Mouse (Mus musculus): ENCODE measurements around the gene Tat.

Gene Tat

DNA sequence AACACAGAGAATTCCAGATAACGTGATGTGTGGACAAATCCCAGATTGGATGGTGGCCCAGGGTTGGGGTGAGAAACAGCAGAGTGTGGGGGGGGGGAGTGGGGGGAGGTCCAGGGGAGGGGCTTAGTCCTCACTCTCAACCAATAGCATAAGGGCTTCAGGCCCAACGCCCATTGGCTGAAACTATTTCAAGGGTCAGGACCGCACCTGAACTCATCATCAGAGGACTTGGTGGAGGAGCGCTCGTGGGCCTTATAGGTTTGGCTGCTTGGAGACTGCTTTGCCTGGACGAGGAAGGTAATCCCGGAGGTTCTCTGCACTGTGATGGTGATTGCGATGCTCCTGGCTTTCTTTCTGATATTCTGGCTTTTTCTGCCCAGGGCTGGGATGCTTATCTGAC lies at the start of gene Tat:
Tat (plus strand) TSS at position 214 of the 400 bp plus-strand sequence.
- no peak for DNase-seq (ENCODE audit: low read depth, low spot score)

DNA sequence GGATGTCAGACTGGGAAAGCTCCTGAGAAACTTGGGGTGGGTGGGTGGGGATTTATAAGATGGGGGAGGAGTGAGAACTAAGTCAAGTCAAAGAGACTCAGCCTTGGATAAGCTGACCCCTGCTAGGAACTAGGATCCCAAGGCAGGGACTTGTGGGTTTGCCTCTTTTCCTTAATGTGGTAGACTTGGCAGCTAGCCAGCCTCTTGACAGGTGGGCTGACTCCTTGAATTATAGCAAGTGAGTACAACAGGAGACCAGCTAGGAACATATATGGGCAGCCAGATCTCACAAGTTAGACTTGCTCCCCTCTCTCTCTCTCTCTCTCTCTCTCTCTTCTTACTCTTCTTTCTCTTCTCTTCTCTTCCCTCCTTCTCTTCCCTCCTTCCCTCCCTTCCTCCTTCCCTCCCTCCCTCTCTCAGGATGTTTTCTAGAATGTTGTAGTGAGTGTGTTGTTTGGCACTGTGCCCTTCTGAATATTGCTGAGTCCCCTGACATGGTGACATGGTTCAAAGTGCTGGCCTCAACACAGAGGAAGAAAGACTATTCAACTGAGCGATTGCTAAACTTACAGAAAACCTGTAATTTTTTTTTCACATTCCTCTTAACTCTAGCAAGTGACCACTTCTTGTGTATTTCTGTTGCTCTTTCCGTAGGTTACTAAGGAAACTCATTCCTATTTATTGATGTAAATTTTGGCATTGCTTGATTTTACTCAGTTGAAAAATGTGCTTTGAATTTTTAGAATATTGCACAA lies 48.5 kb upstream of the Tat start:
- no peak for DNase-seq (ENCODE audit: low read depth, low spot score)

DNA sequence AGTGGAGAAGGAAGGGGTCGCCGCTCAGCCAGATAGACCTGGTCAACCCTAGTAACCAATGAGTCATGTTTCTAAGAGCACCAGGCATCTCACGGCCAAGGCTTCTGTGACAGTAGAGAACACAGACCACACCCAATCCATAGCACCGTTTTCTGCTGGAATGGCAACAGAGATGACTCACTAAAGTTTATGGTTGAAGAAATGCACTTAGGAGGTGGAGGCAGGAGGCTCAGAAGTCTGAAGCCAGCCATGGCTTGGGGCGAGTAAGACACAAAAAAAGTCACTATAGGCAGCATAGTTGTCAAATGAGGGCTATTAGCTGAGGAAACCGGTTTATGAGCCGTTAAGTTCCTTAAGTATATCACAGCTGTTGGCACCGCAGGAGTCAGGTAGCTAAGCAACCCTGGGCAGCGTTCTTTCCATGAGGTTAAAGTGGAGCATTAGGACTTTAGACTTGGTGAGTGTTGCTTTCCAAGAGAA lies 45.0 kb upstream of the Tat start:
- DNase-seq (ENCODE audit: low read depth, low spot score): peak; percentile 65

DNA sequence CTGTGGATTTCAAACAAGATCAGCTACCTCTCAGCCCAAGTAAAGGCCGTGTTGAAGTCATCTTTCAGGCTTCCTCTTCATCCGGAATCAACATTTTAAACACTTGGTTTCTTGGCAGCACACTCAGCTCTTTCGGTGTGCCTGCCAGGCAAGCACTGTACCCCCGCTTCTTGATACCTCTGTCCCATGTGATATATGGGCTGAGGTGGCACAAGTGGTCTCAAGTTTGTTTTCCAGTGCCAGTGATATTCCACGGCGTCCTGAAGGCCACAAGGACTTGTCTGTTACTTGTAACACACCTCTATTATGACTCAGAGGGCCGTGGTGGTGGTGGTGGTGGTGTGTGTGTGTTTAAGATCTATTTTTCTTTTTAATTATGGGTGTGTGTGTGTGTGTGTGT lies 44.5 kb upstream of the Tat start:
- no peak for DNase-seq (ENCODE audit: low read depth, low spot score)

DNA sequence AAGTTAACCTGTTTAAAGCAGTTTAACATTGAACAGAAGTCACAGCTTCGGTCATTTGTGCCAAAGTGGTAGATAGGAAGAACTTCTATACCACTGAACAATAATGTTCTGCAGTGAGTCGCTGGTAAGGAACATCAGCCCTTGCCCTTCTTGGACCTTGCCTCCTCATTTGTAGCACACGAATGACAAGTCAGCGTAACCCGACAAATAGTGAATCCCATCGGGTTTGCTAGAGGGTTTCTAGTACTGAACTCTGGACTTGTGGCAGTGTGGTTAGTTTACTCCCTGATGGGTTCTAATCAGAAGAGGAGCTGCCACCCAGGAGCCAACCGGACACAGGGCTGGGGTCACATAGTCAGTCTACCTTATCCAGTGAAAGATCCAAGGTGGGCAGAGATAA lies 44.0 kb upstream of the Tat start:
- no peak for DNase-seq (ENCODE audit: low read depth, low spot score)

DNA sequence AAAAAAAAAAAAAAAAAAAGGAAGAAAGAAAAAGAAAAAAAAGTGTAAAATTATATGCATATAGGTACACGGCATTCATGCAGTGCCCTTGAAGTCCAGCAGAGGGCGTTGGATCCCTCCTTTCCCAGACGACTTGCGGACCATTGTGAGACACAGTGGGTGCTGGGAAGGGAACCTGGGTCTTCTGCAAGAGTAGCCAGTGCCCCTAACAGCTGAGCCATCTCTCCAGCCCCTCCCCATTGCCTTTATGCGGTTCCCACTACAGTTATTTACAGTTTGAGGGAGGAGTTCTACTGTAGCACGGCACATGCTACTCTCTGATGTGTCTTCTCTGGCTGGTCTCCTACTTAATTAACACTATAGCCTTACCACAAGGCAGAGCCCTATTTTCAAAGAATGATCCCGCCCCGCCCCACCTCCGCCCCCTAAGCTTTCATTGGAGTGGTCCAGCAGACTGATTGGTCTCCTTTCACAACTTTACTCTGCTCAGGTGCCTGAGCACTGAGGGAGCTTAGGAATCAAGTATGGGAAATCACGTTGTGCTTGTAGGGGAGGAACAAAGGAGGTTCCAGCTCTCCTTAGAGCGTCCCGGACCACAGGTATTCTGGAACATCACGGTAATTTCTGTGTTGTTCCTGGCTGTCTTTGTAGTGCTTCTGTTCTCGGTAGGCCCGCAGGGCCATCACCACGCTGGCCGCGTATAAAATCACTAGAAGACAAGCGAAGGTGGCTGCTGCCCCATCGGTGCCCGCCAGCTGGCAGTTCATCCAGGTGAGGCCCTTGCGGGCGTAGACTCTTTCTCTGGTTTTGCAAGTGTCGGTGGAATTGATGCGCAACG lies 42.6 kb upstream of the Tat start:
- DNase-seq (ENCODE audit: low read depth, low spot score): peak; percentile 40

DNA sequence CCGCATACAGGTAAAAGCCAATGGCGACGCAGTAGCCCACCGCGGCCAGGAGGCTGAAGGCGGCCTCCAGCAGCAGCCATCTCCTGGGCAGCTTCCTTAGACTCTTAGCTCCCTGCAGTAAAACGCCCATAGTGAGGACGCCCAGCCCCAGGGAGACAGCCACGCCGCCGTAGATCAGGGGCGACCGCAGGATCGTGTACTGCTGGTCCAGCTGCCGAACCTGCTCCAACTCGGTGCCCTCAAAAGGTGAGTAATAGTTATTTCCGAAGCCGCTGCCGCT lies 42.0 kb upstream of the Tat start:
- no peak for DNase-seq (ENCODE audit: low read depth, low spot score)

DNA sequence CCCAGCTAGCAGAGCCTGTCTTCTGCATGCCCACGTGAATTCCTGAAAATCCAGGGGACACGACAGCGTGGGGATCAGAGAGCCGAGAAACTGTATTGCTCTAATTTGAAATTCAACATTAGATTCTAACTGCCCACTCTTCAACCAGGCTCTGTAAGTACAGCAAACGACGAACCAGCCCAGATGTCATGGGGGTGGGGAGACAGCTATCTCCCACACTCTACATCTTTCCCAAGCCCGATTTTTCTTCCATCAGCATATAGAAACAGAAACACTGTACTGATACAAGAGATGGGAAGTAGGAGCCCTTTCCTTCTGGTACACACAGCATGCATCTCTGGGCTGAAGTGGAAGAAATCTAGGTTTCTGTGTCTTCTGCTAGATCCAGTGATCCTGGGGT lies 38.1 kb upstream of the Tat start:
- DNase-seq (ENCODE audit: low read depth, low spot score): no peak

DNA sequence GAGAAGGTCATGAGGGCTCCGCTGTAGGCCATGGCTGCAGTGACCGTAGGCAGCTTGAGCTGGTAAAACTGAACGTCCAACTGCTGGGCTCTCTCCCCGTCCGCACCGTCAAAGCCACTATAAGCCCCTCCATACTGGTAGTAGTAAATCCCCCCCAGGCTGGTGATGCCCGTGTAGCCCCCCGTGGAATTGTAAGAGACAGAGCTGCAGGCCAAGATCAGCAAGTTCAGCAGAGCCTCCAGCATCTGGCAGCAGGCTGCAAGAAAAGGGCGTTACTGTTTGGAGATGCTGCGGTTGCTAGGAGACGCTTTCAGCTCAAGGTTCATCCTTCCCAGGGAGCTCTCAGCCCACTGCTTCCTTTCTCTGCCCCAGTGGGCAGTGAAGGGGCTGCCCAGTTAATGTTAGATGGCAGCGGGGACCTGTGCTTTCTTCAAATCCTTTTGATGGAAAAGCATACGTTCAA lies 35.7 kb upstream of the Tat start:
- DNase-seq (ENCODE audit: low read depth, low spot score): no peak

DNA sequence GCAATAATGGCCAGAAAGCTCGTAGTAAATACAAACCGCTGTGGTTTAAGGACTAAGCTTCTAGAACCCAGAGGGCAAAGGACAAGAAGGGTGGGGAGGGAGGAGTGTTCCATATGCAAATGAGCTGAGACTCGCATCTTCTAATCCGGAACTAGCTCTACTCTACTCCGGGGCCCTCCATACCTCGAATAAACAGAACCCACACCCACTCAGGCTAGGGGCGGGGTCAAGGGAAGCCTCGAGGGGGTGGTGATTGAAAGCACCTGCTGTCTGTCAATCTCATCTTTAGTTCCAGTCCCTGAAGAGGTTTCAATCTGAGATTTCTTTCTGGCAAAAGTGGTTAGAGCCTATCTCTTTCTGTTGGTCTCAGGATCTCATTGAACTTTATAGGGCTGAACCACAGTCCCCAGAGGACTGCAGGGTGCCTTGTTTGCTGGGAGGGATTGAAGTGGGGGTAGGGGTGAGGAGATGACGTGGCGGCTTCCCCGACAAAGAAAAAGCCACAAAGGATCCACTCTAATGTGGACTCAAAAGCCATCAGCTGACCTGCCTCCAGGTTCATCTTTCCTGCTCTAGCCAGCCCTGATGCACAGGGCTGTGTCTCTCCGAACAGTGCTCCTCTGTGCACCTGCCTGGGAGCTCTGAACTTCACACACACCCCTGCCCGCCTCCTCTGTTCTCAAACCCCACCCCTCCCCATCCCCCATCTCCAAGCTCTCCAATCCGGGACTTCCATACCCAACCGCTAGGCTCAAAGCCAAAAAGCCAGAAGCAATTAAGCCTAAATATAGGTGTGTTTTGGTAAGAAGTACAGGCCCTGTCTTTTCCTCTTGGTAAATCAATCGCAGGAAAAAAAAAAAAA lies 32.8 kb upstream of the Tat start:
- peak; percentile 44 for DNase-seq (ENCODE audit: low read depth, low spot score)

DNA sequence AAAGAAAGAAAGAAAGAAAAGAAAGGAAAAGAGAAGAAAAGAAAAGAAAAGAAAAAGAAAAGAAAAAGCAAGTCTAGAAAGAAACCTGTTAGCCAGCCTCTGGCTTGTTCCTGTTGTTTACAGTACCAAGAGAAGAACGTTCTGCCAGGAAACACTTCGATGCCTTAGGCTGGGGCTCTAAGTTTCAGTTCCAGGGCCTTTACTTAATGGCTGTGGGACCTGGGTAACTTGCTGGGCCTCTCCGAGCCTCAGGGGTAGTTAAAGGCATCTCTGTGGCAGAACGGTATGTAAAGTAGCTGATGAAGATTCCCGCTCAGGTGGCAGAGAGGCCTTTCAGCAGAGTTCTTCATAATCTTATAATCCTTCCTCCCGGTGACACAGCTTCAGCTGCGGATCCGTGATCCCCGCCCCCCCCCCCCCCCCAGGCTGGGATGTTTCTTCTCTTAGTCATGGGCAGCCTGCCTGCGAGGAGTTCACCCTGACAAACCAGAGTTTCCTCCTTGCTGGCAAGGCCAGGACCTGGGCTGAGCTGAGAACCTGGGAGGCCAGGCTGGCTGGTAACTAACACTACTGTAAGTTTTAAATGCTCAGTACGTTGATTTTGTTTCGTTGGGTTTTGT lies 32.1 kb upstream of the Tat start:
- no peak for DNase-seq (ENCODE audit: low read depth, low spot score)

DNA sequence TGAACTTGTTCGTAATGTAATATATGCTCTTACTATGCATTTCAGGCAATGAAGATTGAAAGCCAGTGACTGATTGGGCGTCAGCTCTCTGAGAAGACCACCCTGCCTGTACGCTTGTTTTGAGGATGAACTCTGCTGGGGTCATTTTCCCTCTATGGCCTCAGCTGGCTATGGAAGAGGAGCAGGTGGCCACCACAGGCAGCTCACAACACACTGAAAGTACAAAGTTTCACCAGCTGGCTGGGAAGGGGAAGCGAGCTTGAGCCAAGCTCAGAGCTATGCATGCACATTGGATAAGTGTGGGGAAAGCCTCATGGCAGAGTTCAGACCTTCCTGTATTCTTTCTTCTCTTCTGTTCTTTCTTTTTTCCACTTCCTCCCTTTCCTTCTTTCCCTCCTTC lies 31.1 kb upstream of the Tat start:
- DNase-seq (ENCODE audit: low read depth, low spot score): no peak

DNA sequence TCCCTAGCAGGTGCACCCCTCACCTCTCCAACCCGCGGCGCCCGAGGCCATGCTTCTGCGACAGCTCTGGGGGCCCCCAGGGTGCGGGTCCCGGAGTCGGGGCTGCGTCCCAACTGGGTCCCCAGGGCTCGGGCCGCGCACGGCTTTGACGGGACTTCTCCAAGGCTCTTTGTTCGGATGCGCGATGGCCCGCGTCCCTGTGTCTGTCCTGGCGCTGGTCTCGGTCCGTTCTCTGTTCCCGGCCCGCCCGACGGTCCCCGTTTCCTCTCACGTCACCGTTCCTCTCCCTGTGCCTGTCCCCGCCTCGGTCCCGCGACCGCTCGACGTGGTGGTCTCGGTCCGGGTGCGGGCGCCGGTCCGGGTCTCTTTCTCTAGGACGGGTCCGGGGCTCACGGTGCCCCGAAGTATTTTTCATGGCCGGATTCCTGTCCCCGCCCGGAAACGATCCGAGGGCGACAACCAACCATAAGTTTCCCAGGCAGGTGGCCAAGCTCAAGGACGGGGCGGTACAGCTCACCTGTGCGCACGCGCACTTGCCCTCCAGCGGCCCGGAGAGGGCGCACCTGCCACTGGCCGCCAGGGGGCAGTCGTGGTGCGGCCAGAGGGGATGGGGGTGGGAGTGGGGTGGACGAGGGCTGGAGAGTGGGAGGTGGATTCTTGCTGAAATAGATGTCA lies 28.4 kb upstream of the Tat start, which contains the start of gene Marveld3:
Marveld3 (minus strand) TSS at position 511 of the 675 bp plus-strand sequence.
- DNase-seq (ENCODE audit: low read depth, low spot score): peak; percentile 43

DNA sequence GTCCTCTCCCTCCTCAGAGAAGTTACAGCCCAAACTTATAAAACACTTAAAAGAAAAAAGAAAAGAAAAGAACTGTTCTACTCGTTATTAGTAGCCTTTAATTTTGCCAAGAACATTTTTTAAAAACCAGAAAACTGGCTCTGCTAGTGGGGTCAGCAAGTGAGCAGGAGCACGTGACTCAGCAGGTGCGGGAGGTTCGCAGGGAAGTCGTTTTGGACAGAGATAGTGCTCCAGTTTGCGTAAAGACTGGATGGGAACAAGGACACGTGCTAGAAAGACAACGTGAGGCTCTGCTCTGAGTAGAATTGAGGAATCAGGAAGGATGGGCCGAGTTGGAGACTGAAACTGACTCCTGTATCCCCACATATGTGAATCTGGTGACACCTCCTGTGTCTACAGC lies 27.3 kb upstream of the Tat start:
- DNase-seq (ENCODE audit: low read depth, low spot score): no peak

DNA sequence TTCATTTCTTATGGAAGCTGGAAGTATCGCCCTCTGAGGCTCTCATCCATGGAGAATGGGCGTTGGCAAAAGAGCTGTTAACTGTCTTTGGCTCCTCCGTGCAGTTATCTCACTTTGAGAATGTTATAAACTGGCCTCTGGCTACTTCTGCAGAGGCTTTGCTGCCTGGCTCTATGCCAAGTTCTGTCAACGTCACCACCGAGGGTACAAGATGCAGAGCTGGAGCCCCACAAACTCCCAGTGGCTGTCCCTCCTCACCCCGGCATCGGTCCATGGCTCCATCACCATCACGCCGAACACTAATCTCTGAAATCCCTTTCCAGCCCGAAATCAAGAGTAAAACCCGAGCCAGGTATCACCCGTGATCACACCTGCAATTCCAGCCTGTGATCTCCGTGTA lies 26.8 kb upstream of the Tat start:
- DNase-seq (ENCODE audit: low read depth, low spot score): no peak

DNA sequence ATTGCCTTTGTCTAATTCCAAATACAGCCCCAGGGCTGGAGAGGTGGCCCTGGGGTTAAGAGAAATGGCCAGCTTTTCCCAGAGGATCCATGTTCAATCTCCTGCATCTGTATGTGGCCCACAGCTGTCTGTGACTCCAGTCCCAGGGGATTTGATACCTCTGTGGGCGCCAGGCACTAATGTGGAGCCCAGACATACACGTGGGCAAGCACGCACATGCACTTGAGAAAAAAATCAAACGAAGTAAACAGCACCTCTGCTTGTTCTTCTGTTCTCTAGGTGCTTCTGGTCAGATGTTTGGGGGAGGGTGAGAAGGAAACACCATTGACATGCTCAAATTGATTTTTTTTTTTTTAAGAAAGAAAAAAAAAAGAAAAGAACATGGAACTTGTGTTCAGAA lies 26.1 kb upstream of the Tat start:
- no peak for DNase-seq (ENCODE audit: low read depth, low spot score)

DNA sequence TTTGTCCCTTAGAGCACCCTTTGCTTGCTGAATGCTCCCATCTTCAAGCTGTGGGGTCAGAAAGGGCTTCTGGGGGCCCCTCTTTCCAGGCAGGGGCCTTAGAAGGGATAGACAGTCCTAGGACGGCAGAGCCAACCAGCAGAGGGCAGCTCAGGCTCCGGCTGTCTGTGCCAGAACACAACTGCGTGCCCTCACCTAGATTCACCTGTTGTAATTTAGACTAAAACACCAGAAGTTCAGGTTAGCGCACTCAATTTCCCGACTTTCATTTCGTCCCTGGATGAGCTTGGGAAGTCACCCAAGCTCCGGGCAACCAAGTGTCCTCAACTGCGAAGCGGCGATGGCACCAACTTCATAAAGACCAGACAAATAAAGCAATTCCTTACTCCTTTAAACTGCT lies 21.4 kb upstream of the Tat start:
- no peak for DNase-seq (ENCODE audit: low read depth, low spot score)

DNA sequence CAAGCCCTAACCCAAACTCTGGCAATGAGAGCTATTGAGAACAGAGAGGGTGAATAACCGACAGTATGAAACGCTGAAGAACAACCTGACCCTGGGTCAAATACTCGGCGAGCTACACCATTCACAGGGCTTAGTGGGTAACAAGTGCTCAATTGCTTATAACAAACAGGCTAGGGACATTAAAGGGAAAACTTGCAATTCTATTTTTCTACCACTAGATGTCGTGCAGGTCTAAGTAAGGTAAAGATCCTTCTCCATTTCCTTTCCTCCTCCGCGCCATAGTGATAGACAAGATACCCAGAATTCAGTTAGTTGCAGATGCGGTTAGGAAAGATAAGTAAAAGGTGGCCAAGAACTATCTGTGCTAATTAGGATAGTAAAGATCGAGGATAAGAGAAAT lies 19.9 kb upstream of the Tat start:
- peak; percentile 52 for DNase-seq (ENCODE audit: low read depth, low spot score)

DNA sequence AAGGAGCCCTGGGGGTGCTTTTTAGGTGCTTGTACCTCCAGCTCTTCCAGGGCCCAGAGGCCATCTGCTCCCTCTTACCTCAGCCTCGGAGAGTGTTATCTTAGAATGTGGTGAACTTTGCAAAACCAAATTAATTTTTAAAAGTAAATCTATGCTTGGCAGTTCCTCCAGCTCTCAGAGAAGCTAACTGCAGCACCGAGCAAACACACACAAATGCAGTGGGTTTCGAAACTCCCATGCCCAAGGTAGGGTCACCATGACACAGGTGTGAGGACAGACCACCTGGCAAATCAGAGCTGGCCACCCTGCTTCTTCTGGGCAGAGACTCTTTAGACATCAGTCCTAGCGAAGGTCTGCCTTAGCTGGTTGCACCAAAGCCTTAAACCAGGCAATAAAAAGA lies 17.3 kb upstream of the Tat start:
- no peak for DNase-seq (ENCODE audit: low read depth, low spot score)

DNA sequence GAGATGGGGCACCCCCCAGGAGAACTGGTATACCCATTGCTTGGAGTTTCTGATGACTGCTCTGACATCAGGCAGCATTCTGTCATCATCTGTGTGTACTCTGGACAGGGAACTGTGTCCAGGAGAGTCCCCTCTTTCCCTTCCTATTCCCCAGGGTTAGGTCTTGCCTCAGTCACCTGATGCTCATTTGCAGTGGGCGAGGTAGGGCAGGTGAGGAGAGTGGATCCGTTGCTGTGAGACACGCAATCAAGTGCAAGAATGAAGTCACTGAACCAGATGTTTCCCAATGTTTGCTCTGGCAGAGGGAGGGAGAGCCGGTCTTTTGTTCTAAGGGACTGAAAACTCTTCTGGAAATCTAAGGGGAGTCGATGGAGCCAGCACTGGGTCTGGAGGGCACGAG lies 10.9 kb upstream of the Tat start:
- DNase-seq (ENCODE audit: low read depth, low spot score): no peak

Data from forelimb bud, embryonic 11.5 days (tissue).